Mouse (Mus musculus) ES-Bruce4 (cell line): ENCODE results near the gene Tm4sf20. TPM values are rescaled to one million over a fixed set of nuclear protein-coding genes. Genes with fewer than 3 reads are reported as not detected.

Experiments
- H3K27ac ChIP-seq: 2 replicates; pipeline ENCODE4 v1.5.1; 2012; ENCODE audit warnings: low read length, inconsistent platforms; ENCODE audit not compliant: insufficient read depth
- H3K27me3 ChIP-seq: 2 replicates; pipeline ENCODE4 v1.6.1; 2012; ENCODE audit warnings: mild to moderate bottlenecking, low read length, inconsistent platforms; ENCODE audit not compliant: control insufficient read depth, poor library complexity, insufficient read depth, severe bottlenecking
- H3K36me3 ChIP-seq: 2 replicates; pipeline ENCODE4 v1.6.1; 2012; ENCODE audit warnings: inconsistent platforms, mild to moderate bottlenecking, low read length, moderate library complexity; ENCODE audit not compliant: control insufficient read depth, poor library complexity, insufficient read depth, severe bottlenecking
- H3K4me1 ChIP-seq: one replicate; pipeline ENCODE4 v1.8.1; 2011; ENCODE audit warnings: low read length; ENCODE audit not compliant: control insufficient read depth, insufficient read depth
- H3K4me3 ChIP-seq: 2 replicates; pipeline ENCODE4 v1.5.1; 2011; ENCODE audit warnings: low read depth, mild to moderate bottlenecking, low read length
- H3K9ac ChIP-seq: 2 replicates; pipeline ENCODE4 v1.6.1; 2012; ENCODE audit warnings: low read depth, mild to moderate bottlenecking, inconsistent platforms; ENCODE audit not compliant: poor library complexity, severe bottlenecking
- H3K9me3 ChIP-seq: replicated peaks from 2 replicates; pipeline ENCODE4 v1.6.1; 2012; ENCODE audit warnings: mild to moderate bottlenecking, low read length, inconsistent platforms; ENCODE audit not compliant: control insufficient read depth, poor library complexity, insufficient read depth, severe bottlenecking
- CTCF ChIP-seq: IDR thresholded peaks from one replicate; pipeline ENCODE4 v1.8.1; 2011; ENCODE audit warnings: low read depth, low read length
- EP300 ChIP-seq: IDR thresholded peaks from 2 replicates; pipeline ENCODE4 v1.6.1; 2011; ENCODE audit warnings: low read depth, low read length; ENCODE audit not compliant: insufficient read depth
- POLR2A ChIP-seq: IDR thresholded peaks from one replicate; pipeline ENCODE4 v1.8.1; 2011; ENCODE audit warnings: low read length; ENCODE audit not compliant: insufficient read depth
- polyA plus RNA-seq: library from polyadenylated mRNA; stranded (reverse); fragments of >200 nt; gene quantifications from 2 replicates; pipeline ENCODE4 v1.2.4, GENCODE M21; 2011; ENCODE audit warnings: low read depth; ENCODE audit not compliant: missing spikeins, insufficient read depth, insufficient read length

Gene Tm4sf20
- not detected in 2 replicates for polyA plus RNA-seq

DNA sequence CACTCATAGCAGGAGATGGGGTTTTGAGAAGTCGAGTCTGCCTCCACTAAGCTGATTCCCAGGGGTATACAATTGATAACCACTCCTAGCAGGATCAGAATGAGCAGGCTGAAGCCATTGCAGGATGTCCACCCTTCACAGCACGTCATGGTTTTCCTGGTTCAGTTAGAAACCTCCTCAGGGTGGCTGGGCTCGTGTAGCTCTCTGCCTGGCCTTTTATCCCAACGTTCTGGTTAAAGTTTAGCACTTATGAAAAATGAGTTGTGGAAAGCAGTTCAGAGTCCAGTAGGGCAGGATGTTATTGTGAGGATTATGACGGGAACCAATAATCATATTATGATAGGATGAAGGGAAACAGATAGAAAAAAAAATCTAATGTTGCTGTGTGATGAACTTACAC is at the start of gene Tm4sf20:
Tm4sf20 (minus strand) TSS at position 193 of the 400 bp plus-strand sequence.
- Histone ChIP-seq H3K27me3 (no peaks in the 10 kb centered on the region), H3K9me3 (peaks cover 2% of the 10 kb centered on the region; the same call in 1 of the 2 replicates)
- TF ChIP-seq EP300 (no peak), POLR2A (no peak), CTCF (no peak)

GRCm38 (mm10) chr1:82815941-82816716 is 47.9 kb upstream of the Tm4sf20 start:
- Histone ChIP-seq H3K27me3 (no peaks in the 10 kb centered on the region), H3K4me1 (peaks cover 2% of the 10 kb centered on the region), H3K9me3 (no peaks in the 10 kb centered on the region), H3K4me3 (no peak overlapping the region), H3K36me3 (no peaks in the 10 kb centered on the region), H3K27ac (no peak overlapping the region), H3K9ac (no peak overlapping the region)
- no peak for TF ChIP-seq POLR2A
- no peak for TF ChIP-seq EP300
- no peak for TF ChIP-seq CTCF

More for the DNA sequence above, at the start of gene Tm4sf20:
- Histone ChIP-seq H3K4me3 (no peak within 1 kb of the TSS), H3K27ac (no peak within 1 kb of the TSS), H3K9ac (no peak within 1 kb of the TSS), H3K36me3 (no peaks in the 10 kb centered on the region), H3K4me1 (no peaks in the 10 kb centered on the region)

GRCm38 (mm10) chr1:82811766-82812165 is 43.5 kb upstream of the Tm4sf20 start:
- no peaks in the 10 kb centered on the region for H3K27me3 ChIP-seq
- H3K27ac ChIP-seq: no peak overlapping the region
- no peak overlapping the region for H3K4me3 ChIP-seq
- H3K9me3 ChIP-seq: no peaks in the 10 kb centered on the region
- no peaks in the 10 kb centered on the region for H3K36me3 ChIP-seq
- no peaks in the 10 kb centered on the region for H3K4me1 ChIP-seq
- no peak for TF ChIP-seq CTCF
- TF ChIP-seq EP300: no peak
- TF ChIP-seq POLR2A: no peak
- no peak overlapping the region for H3K9ac ChIP-seq

DNA sequence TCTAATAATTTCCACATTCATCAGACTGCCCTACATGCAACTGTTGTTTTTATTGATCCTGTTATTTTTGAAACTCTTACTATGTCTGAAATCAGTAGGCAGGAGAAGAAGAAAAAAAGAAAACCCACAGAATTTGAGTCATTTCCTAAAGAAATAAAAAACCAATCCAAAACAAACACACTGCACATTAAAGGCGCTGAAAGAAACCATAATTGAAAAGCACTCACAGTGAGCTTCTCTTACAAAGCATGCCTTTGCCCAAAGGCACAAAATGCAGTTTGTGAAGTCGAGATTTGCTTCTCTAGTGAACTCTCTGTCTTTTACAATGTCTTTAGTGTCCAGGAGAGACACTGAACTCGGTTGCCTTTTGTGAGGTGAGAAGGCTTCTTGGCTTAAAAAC is 40.3 kb upstream of the Tm4sf20 start:
- H3K27me3 ChIP-seq: no peaks in the 10 kb centered on the region
- no peaks in the 10 kb centered on the region for H3K9me3 ChIP-seq
- no peak overlapping the region for H3K27ac ChIP-seq
- no peak overlapping the region for H3K4me3 ChIP-seq
- H3K36me3 ChIP-seq: no peaks in the 10 kb centered on the region
- no peak overlapping the region for H3K9ac ChIP-seq
- TF ChIP-seq CTCF: no peak
- TF ChIP-seq EP300: no peak
- no peak for TF ChIP-seq POLR2A
- no peaks in the 10 kb centered on the region for H3K4me1 ChIP-seq

DNA sequence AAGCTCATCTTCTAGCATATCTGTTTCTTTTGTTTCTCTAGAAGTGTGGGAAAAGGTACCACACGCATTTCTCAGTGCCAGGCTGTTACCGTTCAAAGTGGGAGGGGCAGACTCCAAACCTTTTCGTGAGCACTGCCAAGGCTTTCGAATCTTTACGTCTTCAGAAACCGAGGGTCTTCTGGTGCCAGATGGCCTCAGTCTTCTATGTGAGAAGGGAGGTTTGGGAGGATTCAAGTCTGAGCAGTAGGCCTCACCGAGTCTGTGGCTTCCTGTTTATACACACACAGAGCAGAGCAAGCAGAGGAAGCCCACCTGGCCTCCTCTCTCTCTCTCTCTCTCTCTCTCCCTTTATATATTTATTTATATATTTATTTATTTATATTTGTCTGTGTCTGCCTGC is 38.9 kb upstream of the Tm4sf20 start:
- Histone ChIP-seq H3K36me3 (no peaks in the 10 kb centered on the region), H3K27ac (no peak overlapping the region), H3K4me1 (no peaks in the 10 kb centered on the region), H3K9me3 (no peaks in the 10 kb centered on the region), H3K27me3 (no peaks in the 10 kb centered on the region; the same call in 1 of the 2 replicates), H3K4me3 (no peak overlapping the region), H3K9ac (no peak overlapping the region)
- TF ChIP-seq EP300: no peak
- no peak for TF ChIP-seq CTCF
- no peak for TF ChIP-seq POLR2A

- H3K9me3 ChIP-seq: no peaks in the 10 kb centered on the region
- no peak overlapping the region for H3K27ac ChIP-seq
- no peaks in the 10 kb centered on the region for H3K4me1 ChIP-seq
- H3K36me3 ChIP-seq: no peaks in the 10 kb centered on the region
- no peak overlapping the region for H3K9ac ChIP-seq
- TF ChIP-seq CTCF (no peak), EP300 (no peak), POLR2A (no peak)
- H3K27me3 ChIP-seq: no peaks in the 10 kb centered on the region; the same call in 1 of the 2 replicates
- no peak overlapping the region for H3K4me3 ChIP-seq
These were observed 38.1 kb upstream of the Tm4sf20 start for GRCm38 (mm10) chr1:82806391-82806790.
